In the genomic region with DNA sequence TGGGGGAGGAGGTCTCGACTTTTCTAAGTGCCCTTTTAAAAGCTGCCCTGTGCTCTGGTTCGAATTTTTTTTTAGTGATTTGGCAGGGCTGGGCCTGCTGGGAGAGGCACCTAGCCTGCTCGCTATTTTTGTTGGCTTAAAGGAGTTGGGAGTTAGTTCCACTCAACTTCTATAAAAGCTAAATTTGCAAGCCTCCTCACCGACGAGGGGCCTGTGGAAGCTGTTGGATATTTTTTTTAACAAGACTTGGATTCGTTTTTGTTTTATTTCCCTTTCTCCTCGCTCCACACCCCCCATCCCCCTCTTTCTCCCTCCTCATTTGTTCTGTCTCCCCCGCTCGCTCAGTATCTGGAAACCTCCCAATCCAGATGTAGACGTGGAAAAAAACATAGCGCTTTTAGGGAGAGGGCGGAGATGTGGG, we compare ENCODE assay signal across 9 mouse cellular contexts. TPM values are rescaled to one million over a fixed set of nuclear protein-coding genes. Genes with fewer than 3 reads are reported as not detected.
A peak's percentile ranks its signal among the peaks of the same experiment; 100 is the strongest.
DNase-seq lines count a peak whose midpoint lies in the region; ATAC-seq lines count a peak whose summit lies in the region.
"Had no signal": no experiment of that assay in that cellular context is flagged by ENCODE, and none has a peak within 500 bp of the region (broad histone marks: within the 10 kb centered on the region; RNA-seq: fewer than 3 reads in every experiment).

No protein-coding gene starts in this region.

- peaks cover 54% of the 10 kb centered on the region for H3K4me1 ChIP-seq in kidney, embryonic 16.5 days (ENCODE audit: insufficient read depth, low read length)
- H3K4me1 ChIP-seq in forebrain, embryonic 12.5 days = peaks cover 58% of the 10 kb centered on the region
- H3K4me1 ChIP-seq in intestine, embryonic 16.5 days (ENCODE audit: control insufficient read depth, insufficient read depth, low read length) = peaks cover 22% of the 10 kb centered on the region
- peaks cover 75% of the 10 kb centered on the region for H3K4me1 ChIP-seq in neural tube, embryonic 13.5 days (replicated peaks)

- no peaks in the 10 kb centered on the region for H3K27me3 ChIP-seq in kidney, embryonic 16.5 days (ENCODE audit: insufficient read depth, low read length)
- peaks cover 5% of the 10 kb centered on the region; the same call in 1 of the 2 replicates for H3K27me3 ChIP-seq in forebrain, embryonic 12.5 days
- peaks cover 9% of the 10 kb centered on the region for H3K27me3 ChIP-seq in intestine, embryonic 16.5 days (replicated peaks; ENCODE audit: control insufficient read depth, insufficient read depth, low read length)
- no peaks in the 10 kb centered on the region; the same call in 1 of the 2 replicates for H3K27me3 ChIP-seq in neural tube, embryonic 13.5 days

- H3K9me3 ChIP-seq in kidney, embryonic 16.5 days (ENCODE audit: low read length) = no peaks in the 10 kb centered on the region
- no peaks in the 10 kb centered on the region for H3K9me3 ChIP-seq in forebrain, embryonic 12.5 days
- H3K9me3 ChIP-seq in intestine, embryonic 16.5 days (ENCODE audit: control insufficient read depth, low read length) = no peaks in the 10 kb centered on the region
- H3K9me3 ChIP-seq in neural tube, embryonic 13.5 days = no peaks in the 10 kb centered on the region

- ATAC-seq in kidney, embryonic 16.5 days (ENCODE audit: low FRiP score, low TSS enrichment) = no peak
- ATAC-seq in forebrain, embryonic 12.5 days (ENCODE audit: low FRiP score) = no peak
- ATAC-seq in intestine, embryonic 16.5 days = no peak
- ATAC-seq in neural tube, embryonic 13.5 days (ENCODE audit: low read depth) = no peak

- peak overlapping the region; percentile 92 for H3K9ac ChIP-seq in kidney, embryonic 16.5 days (replicated peaks; ENCODE audit: low read length)
- peak overlapping the region; percentile 99 for H3K9ac ChIP-seq in forebrain, embryonic 12.5 days
- peak overlapping the region; percentile 77 for H3K9ac ChIP-seq in intestine, embryonic 16.5 days (ENCODE audit: low read depth, low read length)
- H3K9ac ChIP-seq in neural tube, embryonic 13.5 days = peak overlapping the region; percentile 87

- H3K4me3 ChIP-seq in kidney, embryonic 16.5 days (ENCODE audit: low read length) = peak overlapping the region; percentile 81
- peak overlapping the region; percentile 93 for H3K4me3 ChIP-seq in forebrain, embryonic 12.5 days (replicated peaks)
- peak overlapping the region; percentile 72 for H3K4me3 ChIP-seq in intestine, embryonic 16.5 days (ENCODE audit: low read length)
- peak overlapping the region; percentile 81 for H3K4me3 ChIP-seq in neural tube, embryonic 13.5 days

- no peak for DNase-seq in kidney, adult 18-20 months
- no peak for DNase-seq in layer of hippocampus, adult 11-12 months (ENCODE audit: low spot score)
- DNase-seq in right cerebral cortex, postnatal 10 days (ENCODE audit: low spot score in 2 of 2) = no peak
- no peak for DNase-seq in c-Kit-positive CD71-positive TER-119-positive erythroid progenitor cells, embryonic 14.5 days (ENCODE audit: low spot score)

- H3K4me2 ChIP-seq in kidney, embryonic 16.5 days (replicated peaks; ENCODE audit: low read depth, low read length) = peak overlapping the region; percentile 62
- peak overlapping the region; percentile 82 for H3K4me2 ChIP-seq in forebrain, embryonic 12.5 days
- H3K4me2 ChIP-seq in intestine, embryonic 16.5 days (ENCODE audit: low read depth, low read length) = peak overlapping the region; percentile 78
- peak overlapping the region; percentile 82 for H3K4me2 ChIP-seq in neural tube, embryonic 13.5 days

- no peaks in the 10 kb centered on the region for H3K36me3 ChIP-seq in kidney, embryonic 16.5 days (ENCODE audit: insufficient read depth, low read length)
- no peaks in the 10 kb centered on the region for H3K36me3 ChIP-seq in forebrain, embryonic 12.5 days (replicated peaks)
- no peaks in the 10 kb centered on the region for H3K36me3 ChIP-seq in intestine, embryonic 16.5 days (ENCODE audit: control insufficient read depth, insufficient read depth, low read length)
- H3K36me3 ChIP-seq in neural tube, embryonic 13.5 days = no peaks in the 10 kb centered on the region
- H3K36me3 ChIP-seq: G1E had no signal

- H3K27ac ChIP-seq in kidney, embryonic 16.5 days (ENCODE audit: low read length) = peak overlapping the region; percentile 98
- H3K27ac ChIP-seq in forebrain, embryonic 12.5 days = peak overlapping the region; percentile 74
- peak overlapping the region; percentile 70 for H3K27ac ChIP-seq in intestine, embryonic 16.5 days (ENCODE audit: low read length)
- H3K27ac ChIP-seq in neural tube, embryonic 13.5 days (replicated peaks) = peak overlapping the region; percentile 74

- 1% methylated on average over 12 of the region's 12 CpGs for WGBS in kidney, embryonic 16.5 days
- WGBS in forebrain, embryonic 12.5 days = 0% methylated on average over 12 of the region's 12 CpGs
- 13% methylated on average over 12 of the region's 12 CpGs for WGBS in intestine, embryonic 16.5 days
- 0% methylated on average over 12 of the region's 12 CpGs for WGBS in neural tube, embryonic 13.5 days

RNA-seq across cellular contexts. Expression of gene Fzd2, which starts 2.6 kb away (rescaled TPM):
- polyA plus RNA-seq in kidney, embryonic 16.5 days (2015; fragmentation: Nextera tagmentation; extraction: Ambion mirVana) = 27.2 and 27.5 TPM in 2 replicates
- 42.2 and 42.3 TPM in 2 replicates for polyA plus RNA-seq in forebrain, embryonic 12.5 days (2016; fragmentation: Nextera tagmentation; extraction: Ambion mirVana)
- polyA plus RNA-seq in intestine, embryonic 16.5 days (2015; fragmentation: Nextera tagmentation; extraction: Ambion mirVana) = 9.4 and 9.8 TPM in 2 replicates
- 14.8 and 21.1 TPM in 2 replicates for polyA plus RNA-seq in neural tube, embryonic 13.5 days (2015; fragmentation: Nextera tagmentation; extraction: Ambion mirVana)
- polyA plus RNA-seq: G1E had no signal

RNA-seq across cellular contexts. Expression of gene Gm11627, which starts 27.5 kb away (rescaled TPM):
- 7.9 and 10.8 TPM in 2 replicates for polyA plus RNA-seq in kidney, embryonic 16.5 days (2015; fragmentation: Nextera tagmentation; extraction: Ambion mirVana)
- 11.7 and 12.5 TPM in 2 replicates for polyA plus RNA-seq in forebrain, embryonic 12.5 days (2016; fragmentation: Nextera tagmentation; extraction: Ambion mirVana)
- polyA plus RNA-seq in intestine, embryonic 16.5 days (2015; fragmentation: Nextera tagmentation; extraction: Ambion mirVana) = 14.9 and 15.8 TPM in 2 replicates
- 7.5 and 8.7 TPM in 2 replicates for polyA plus RNA-seq in neural tube, embryonic 13.5 days (2015; fragmentation: Nextera tagmentation; extraction: Ambion mirVana)
- polyA plus RNA-seq: G1E had no signal

RNA-seq across cellular contexts. Expression of gene Gpatch8, which starts 50.6 kb away (rescaled TPM):
- 47.5 and 63.8 TPM in 2 replicates for polyA plus RNA-seq in kidney, embryonic 16.5 days (2015; fragmentation: Nextera tagmentation; extraction: Ambion mirVana)
- polyA plus RNA-seq in forebrain, embryonic 12.5 days (2016; fragmentation: Nextera tagmentation; extraction: Ambion mirVana) = 66.6 and 67.9 TPM in 2 replicates
- 31.7 and 34.5 TPM in 2 replicates for polyA plus RNA-seq in intestine, embryonic 16.5 days (2015; fragmentation: Nextera tagmentation; extraction: Ambion mirVana)
- polyA plus RNA-seq in neural tube, embryonic 13.5 days (2015; fragmentation: Nextera tagmentation; extraction: Ambion mirVana) = 77.5 and 83.8 TPM in 2 replicates

RNA-seq across cellular contexts. Expression of gene Meioc, which starts 56.8 kb away (rescaled TPM):
- 0.28 and 0.34 TPM in 2 replicates for polyA plus RNA-seq in kidney, embryonic 16.5 days (2015; fragmentation: Nextera tagmentation; extraction: Ambion mirVana)
- 0.19 and 0.21 TPM in 2 replicates for polyA plus RNA-seq in forebrain, embryonic 12.5 days (2016; fragmentation: Nextera tagmentation; extraction: Ambion mirVana)
- polyA plus RNA-seq in intestine, embryonic 16.5 days (2015; fragmentation: Nextera tagmentation; extraction: Ambion mirVana) = 0.24 and 0.65 TPM in 2 replicates
- 0.15 and 0.25 TPM in 2 replicates for polyA plus RNA-seq in neural tube, embryonic 13.5 days (2015; fragmentation: Nextera tagmentation; extraction: Ambion mirVana)
- polyA plus RNA-seq: G1E had no signal
